Mouse (Mus musculus) intestine, postnatal 0 days (tissue): ENCODE measurements around the gene Tex46. TPM values are rescaled to one million over a fixed set of nuclear protein-coding genes. Genes with fewer than 3 reads are reported as not detected.
A peak's percentile ranks its signal among the peaks of the same experiment; 100 is the strongest.

ENCODE experiments used
- ATAC-seq: fragments of 200-750 bp; cut with Nextera tagmentation; 2 replicates; pipeline ENCODE4 v1.8.0; 2017; ENCODE audit warnings: mild to moderate bottlenecking, moderate TSS enrichment, moderate library complexity
- H3K27ac ChIP-seq: fragments of 300-500 bp; sonication (generic); 2 replicates; pipeline ENCODE4 v1.5.1; 2014; ENCODE audit warnings: mild to moderate bottlenecking, low read depth, low read length, moderate library complexity
- H3K27me3 ChIP-seq: fragments of 300-500 bp; sonication (generic); replicated peaks from 2 replicates; pipeline ENCODE4 v1.6.1; 2014; ENCODE audit warnings: low read length, mixed read lengths; ENCODE audit not compliant: control insufficient read depth, insufficient read depth
- H3K36me3 ChIP-seq: fragments of 300-500 bp; sonication (generic); 2 replicates; pipeline ENCODE4 v1.6.1; 2014; ENCODE audit warnings: mild to moderate bottlenecking, moderate library complexity; ENCODE audit not compliant: control insufficient read depth, insufficient read depth
- H3K4me1 ChIP-seq: fragments of 300-500 bp; sonication (generic); replicated peaks from 2 replicates; pipeline ENCODE4 v1.6.1; 2014; ENCODE audit warnings: antibody characterized with exemption, low read length, mixed read lengths; ENCODE audit not compliant: control insufficient read depth, insufficient read depth
- H3K4me2 ChIP-seq: fragments of 300-500 bp; sonication (generic); replicated peaks from 2 replicates; pipeline ENCODE4 v1.6.1; 2014; ENCODE audit warnings: low read depth, mild to moderate bottlenecking, moderate library complexity
- H3K4me3 ChIP-seq: fragments of 300-500 bp; sonication (generic); 2 replicates; pipeline ENCODE4 v1.5.1; 2014; ENCODE audit warnings: low read depth, low read length
- H3K9ac ChIP-seq: fragments of 300-500 bp; sonication (generic); 2 replicates; pipeline ENCODE4 v1.6.1; 2014; ENCODE audit warnings: mild to moderate bottlenecking, low read depth, low read length
- H3K9me3 ChIP-seq: fragments of 300-500 bp; sonication (generic); 2 replicates; pipeline ENCODE4 v1.6.1; 2016; ENCODE audit warnings: mixed run types; ENCODE audit not compliant: control insufficient read depth
- CTCF ChIP-seq: sonication (generic); IDR thresholded peaks from 2 replicates; pipeline ENCODE4 v1.5.1; 2016; ENCODE audit warnings: low read depth, mild to moderate bottlenecking, control low read depth, antibody characterized with exemption, moderate library complexity
- WGBS: fragments of 180-500 bp; shearing (Covaris S2); extraction: QIAGEN DNeasy Blood & Tissue Kit; methylation state at CpG from one replicate; pipeline ENCODE4 v1.1.7; 2014; 5-methylcytosine and 5-hydroxymethylcytosine counted together
- polyA plus RNA-seq: library from polyadenylated mRNA; unstranded; fragments of >200 nt; fragmentation: Nextera tagmentation; extraction: Ambion mirVana; gene quantifications from 2 replicates; pipeline ENCODE4 v1.2.1, GENCODE M21; 2015

Gene Tex46
- polyA plus RNA-seq, 1 experiment from 2014 or later, result not detected

- Histone ChIP-seq H3K27ac (no peak overlapping the region), H3K4me1 (no peaks in the 10 kb centered on the region), H3K27me3 (no peaks in the 10 kb centered on the region), H3K4me2 (peak overlapping the region; percentile 30; the same call in 1 of the 2 replicates), H3K36me3 (peaks cover 3% of the 10 kb centered on the region; the same call in 1 of the 2 replicates), H3K9ac (no peak overlapping the region), H3K4me3 (no peak overlapping the region), H3K9me3 (no peaks in the 10 kb centered on the region)
- no peak for ATAC-seq
- no peak for TF ChIP-seq CTCF
- WGBS, result 33% methylated on average over 13 of the region's 13 CpGs
These were observed 39.4 kb downstream of the Tex46 start for GRCm38 (mm10) chr4:136649480-136650196.

- no peak overlapping the region for H3K4me2 ChIP-seq
These were observed 40.0 kb downstream of the Tex46 start for GRCm38 (mm10) chr4:136650261-136650660.

GRCm38 (mm10) chr4:136651357-136651811 is 41.1 kb downstream of the Tex46 start:
- Histone ChIP-seq H3K9ac (no peak overlapping the region), H3K36me3 (peaks cover 16% of the 10 kb centered on the region; the same call in 1 of the 2 replicates), H3K4me2 (no peak overlapping the region), H3K4me3 (no peak overlapping the region), H3K4me1 (no peaks in the 10 kb centered on the region), H3K9me3 (no peaks in the 10 kb centered on the region), H3K27ac (no peak overlapping the region), H3K27me3 (no peaks in the 10 kb centered on the region)
- whole genome bisulfite sequencing, result 54% methylated on average over 3 of the region's 3 CpGs
- no peak for ATAC-seq
- peak; percentile 89 for TF ChIP-seq CTCF

More at GRCm38 (mm10) chr4:136650261-136650660, 40.0 kb downstream of the Tex46 start:
- no peak for TF ChIP-seq CTCF
- H3K4me1 ChIP-seq, result no peaks in the 10 kb centered on the region
- no peaks in the 10 kb centered on the region for H3K9me3 ChIP-seq
- no peak for ATAC-seq
- no peak overlapping the region for H3K27ac ChIP-seq
- H3K9ac ChIP-seq, result no peak overlapping the region
- H3K4me3 ChIP-seq, result no peak overlapping the region
- WGBS, result 90% methylated on average over 8 of the region's 8 CpGs
- no peaks in the 10 kb centered on the region for H3K27me3 ChIP-seq
- peaks cover 8% of the 10 kb centered on the region; the same call in 1 of the 2 replicates for H3K36me3 ChIP-seq

GRCm38 (mm10) chr4:136651882-136652527 is 41.8 kb downstream of the Tex46 start:
- Histone ChIP-seq H3K27me3 (no peaks in the 10 kb centered on the region), H3K4me2 (no peak overlapping the region), H3K4me1 (no peaks in the 10 kb centered on the region), H3K36me3 (peaks cover 18% of the 10 kb centered on the region; the same call in 1 of the 2 replicates), H3K27ac (no peak overlapping the region), H3K4me3 (no peak overlapping the region), H3K9me3 (no peaks in the 10 kb centered on the region), H3K9ac (no peak overlapping the region)
- ATAC-seq, result no peak
- 80% methylated on average over 13 of the region's 13 CpGs for WGBS
- TF ChIP-seq CTCF, result no peak

GRCm38 (mm10) chr4:136652528-136652910 is 42.3 kb downstream of the Tex46 start:
- no peak for ATAC-seq
- Histone ChIP-seq H3K27ac (no peak overlapping the region), H3K4me3 (no peak overlapping the region), H3K4me2 (no peak overlapping the region), H3K4me1 (no peaks in the 10 kb centered on the region), H3K9ac (no peak overlapping the region), H3K36me3 (peaks cover 23% of the 10 kb centered on the region; the same call in 1 of the 2 replicates), H3K9me3 (no peaks in the 10 kb centered on the region), H3K27me3 (no peaks in the 10 kb centered on the region)
- TF ChIP-seq CTCF, result no peak
- WGBS, result 78% methylated on average over 11 of the region's 11 CpGs

GRCm38 (mm10) chr4:136653019-136653418 is 42.8 kb downstream of the Tex46 start:
- Histone ChIP-seq H3K9ac (no peak overlapping the region), H3K27ac (no peak overlapping the region), H3K4me1 (no peaks in the 10 kb centered on the region), H3K9me3 (no peaks in the 10 kb centered on the region), H3K4me2 (no peak overlapping the region), H3K4me3 (no peak overlapping the region), H3K36me3 (peaks cover 27% of the 10 kb centered on the region; the same call in 1 of the 2 replicates), H3K27me3 (no peaks in the 10 kb centered on the region)
- no peak for ATAC-seq
- WGBS, result 71% methylated on average over 6 of the region's 6 CpGs
- no peak for TF ChIP-seq CTCF
